Mouse (Mus musculus) heart, postnatal 0 days (tissue): ENCODE results near the gene Ppm1g. TPM values are rescaled to one million over a fixed set of nuclear protein-coding genes. Genes with fewer than 3 reads are reported as not detected.

Experiments
- ATAC-seq: fragments of 200-750 bp; cut with Nextera tagmentation; 2 replicates; pipeline ENCODE4 v1.8.0; 2017; ENCODE audit warnings: low read depth, moderate number of reproducible peaks, moderate library complexity; ENCODE audit not compliant: insufficient read depth
- DNase-seq: peaks from one replicate; pipeline ENCODE4 v3.0.0-alpha.2; 2016; ENCODE audit warnings: low spot score
- H3K27ac ChIP-seq: fragments of 300-500 bp; sonication (generic); 2 replicates; pipeline ENCODE4 v1.5.1; 2014; ENCODE audit warnings: low read depth, mild to moderate bottlenecking
- H3K27me3 ChIP-seq: fragments of 300-500 bp; sonication (generic); 2 replicates; pipeline ENCODE4 v1.6.1; 2014; ENCODE audit warnings: low read length, mixed read lengths; ENCODE audit not compliant: control insufficient read depth, insufficient read depth
- H3K36me3 ChIP-seq: fragments of 300-500 bp; sonication (generic); replicated peaks from 2 replicates; pipeline ENCODE4 v1.6.1; 2014; ENCODE audit warnings: low read length, mixed read lengths; ENCODE audit not compliant: control insufficient read depth, insufficient read depth
- H3K4me1 ChIP-seq: fragments of 300-500 bp; sonication (generic); 2 replicates; pipeline ENCODE4 v1.6.1; 2014; ENCODE audit warnings: antibody characterized with exemption; ENCODE audit not compliant: control insufficient read depth, insufficient read depth
- H3K4me2 ChIP-seq: fragments of 300-500 bp; sonication (generic); 2 replicates; pipeline ENCODE4 v1.6.1; 2014; ENCODE audit warnings: low read depth, mild to moderate bottlenecking, low read length, moderate library complexity
- H3K4me3 ChIP-seq: fragments of 300-500 bp; sonication (generic); 2 replicates; pipeline ENCODE4 v1.5.1; 2014; ENCODE audit warnings: low read depth, low read length
- H3K9ac ChIP-seq: fragments of 300-500 bp; sonication (generic); replicated peaks from 2 replicates; pipeline ENCODE4 v1.6.1; 2014; ENCODE audit warnings: low read depth, low read length, mixed read lengths
- H3K9me3 ChIP-seq: fragments of 300-500 bp; sonication (generic); replicated peaks from 2 replicates; pipeline ENCODE4 v1.6.1; 2016; ENCODE audit warnings: low read length; ENCODE audit not compliant: control insufficient read depth
- CTCF ChIP-seq: IDR thresholded peaks from 2 replicates; pipeline ENCODE4 v1.5.1; 2016; ENCODE audit warnings: antibody characterized with exemption, control low read depth, low read depth
- EP300 ChIP-seq: IDR thresholded peaks from 2 replicates; pipeline ENCODE4 v1.6.1; 2016; ENCODE audit warnings: antibody characterized with exemption, low read depth
- WGBS: fragments of 180-500 bp; shearing (Covaris S2); extraction: QIAGEN DNeasy Blood & Tissue Kit; methylation state at CpG from one replicate; pipeline ENCODE4 v1.1.7; 2014; 5-methylcytosine and 5-hydroxymethylcytosine counted together
- polyA plus RNA-seq: library from polyadenylated mRNA; unstranded; fragments of >200 nt; fragmentation: Nextera tagmentation; extraction: Ambion mirVana; gene quantifications from 2 replicates; pipeline ENCODE4 v1.2.1, GENCODE M21; 2015
- total RNA-seq: library from RNA; depleted of rRNA; stranded (reverse); fragments of >200 nt; gene quantifications from 2 replicates; pipeline ENCODE4 v1.2.3, GENCODE M21; 2014; ENCODE audit warnings: low replicate concordance

Ppm1g gene
- total and polyA plus RNA-seq, 2 experiments from 2014 or later = 51.7 to 68.0 TPM

DNA sequence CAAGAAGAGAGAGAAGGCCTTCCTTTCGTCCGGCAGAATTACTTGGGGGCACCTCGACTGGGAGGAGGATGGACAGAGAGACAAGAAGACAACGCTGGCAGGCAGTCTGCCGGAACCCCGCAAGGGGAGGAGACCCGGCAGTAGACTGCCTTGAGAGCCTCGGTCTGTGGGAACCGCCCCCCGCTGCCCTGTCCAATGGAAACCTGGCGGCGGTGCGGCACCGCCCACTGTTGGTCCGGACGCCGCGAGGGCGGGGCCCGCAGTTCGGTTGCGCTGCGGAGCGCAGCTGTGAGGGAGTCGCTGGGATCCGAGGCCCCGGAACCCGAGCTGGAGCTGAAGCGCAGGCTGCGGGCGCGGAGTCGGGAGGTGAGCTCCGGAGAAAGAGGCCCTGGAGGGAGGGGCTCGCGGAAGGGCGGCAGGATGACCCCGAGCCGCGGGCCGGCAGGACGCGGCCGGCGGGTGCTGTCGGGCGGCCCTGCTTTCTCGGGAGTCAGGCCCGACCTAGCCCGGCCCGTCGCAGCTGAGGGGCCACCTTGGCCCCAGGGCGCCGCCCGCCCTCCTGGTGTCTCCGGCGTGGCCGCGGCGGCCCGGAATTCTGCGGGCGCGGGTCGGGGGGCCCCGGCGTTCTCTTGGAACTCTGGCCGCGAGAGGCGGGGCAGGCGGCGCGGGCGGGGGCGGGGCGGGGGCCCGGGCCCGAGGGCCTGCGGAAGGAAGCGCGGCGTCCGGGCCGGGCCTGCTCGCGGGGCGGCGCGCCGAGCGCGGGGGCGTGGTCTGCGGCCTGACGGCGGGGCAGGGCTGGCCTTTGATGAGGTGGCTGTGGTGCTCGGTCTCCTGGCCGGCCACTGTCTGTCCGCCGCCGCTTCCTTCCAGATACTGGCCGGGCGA, 20.4 kb upstream of the Ppm1g start, which contains the start of the genes Nrbp1 and Gm9970:
Gene Nrbp1 (plus strand): TSS at position 228 of the 885 bp plus-strand sequence.
Gene Gm9970 (minus strand): TSS at position 596 of the 885 bp plus-strand sequence.
- peak within 1 kb of the TSS; percentile 81 for H3K4me3 ChIP-seq
- WGBS = under 1% methylated on average over 92 of the region's 103 CpGs

DNA sequence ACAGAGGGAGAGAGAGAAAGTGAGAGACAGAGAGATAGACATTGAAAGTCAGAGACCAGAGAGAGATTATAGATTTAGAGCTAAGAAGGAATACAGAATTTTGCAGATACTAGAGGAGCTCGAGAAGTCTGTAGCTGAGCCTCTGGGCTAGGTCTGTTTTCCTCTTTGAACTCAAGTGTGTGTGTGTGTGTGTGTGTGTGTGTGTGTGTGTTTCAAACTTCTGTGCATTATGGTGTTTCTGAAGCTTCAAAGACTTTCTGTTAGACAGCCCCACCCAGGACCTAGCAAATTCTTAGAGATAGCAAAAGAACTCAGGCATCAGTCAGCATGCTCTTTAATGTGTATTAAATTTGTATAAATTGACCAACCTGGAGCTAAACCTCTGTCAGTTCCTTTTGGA, 6.2 kb upstream of the Ppm1g start:
- 44% methylated on average over 1 of the region's 1 CpGs for WGBS
- Histone ChIP-seq H3K27me3 (no peaks in the 10 kb centered on the region), H3K27ac (no peak overlapping the region), H3K4me3 (no peak overlapping the region), H3K4me1 (no peaks in the 10 kb centered on the region), H3K36me3 (no peaks in the 10 kb centered on the region), H3K4me2 (no peak overlapping the region), H3K9ac (no peak overlapping the region), H3K9me3 (no peaks in the 10 kb centered on the region)
- TF ChIP-seq EP300 (no peak), CTCF (no peak)
- ATAC-seq (no peak), DNase-seq (no peak)

More for the DNA sequence above, 20.4 kb upstream of the Ppm1g start, which contains the start of the genes Nrbp1 and Gm9970:
- DNase-seq (peak; percentile 94), ATAC-seq (peak; percentile 98)
- H3K4me2 ChIP-seq = peak within 1 kb of the TSS; percentile 81
- H3K27ac ChIP-seq = peak within 1 kb of the TSS; percentile 97
- peak within 1 kb of the TSS; percentile 92 for H3K9ac ChIP-seq
- H3K4me1 ChIP-seq = peaks cover 6% of the 10 kb centered on the region
- peaks cover 23% of the 10 kb centered on the region for H3K36me3 ChIP-seq
- TF ChIP-seq CTCF = no peak
- TF ChIP-seq EP300 = no peak
- no peaks in the 10 kb centered on the region for H3K9me3 ChIP-seq
- no peaks in the 10 kb centered on the region for H3K27me3 ChIP-seq

DNA sequence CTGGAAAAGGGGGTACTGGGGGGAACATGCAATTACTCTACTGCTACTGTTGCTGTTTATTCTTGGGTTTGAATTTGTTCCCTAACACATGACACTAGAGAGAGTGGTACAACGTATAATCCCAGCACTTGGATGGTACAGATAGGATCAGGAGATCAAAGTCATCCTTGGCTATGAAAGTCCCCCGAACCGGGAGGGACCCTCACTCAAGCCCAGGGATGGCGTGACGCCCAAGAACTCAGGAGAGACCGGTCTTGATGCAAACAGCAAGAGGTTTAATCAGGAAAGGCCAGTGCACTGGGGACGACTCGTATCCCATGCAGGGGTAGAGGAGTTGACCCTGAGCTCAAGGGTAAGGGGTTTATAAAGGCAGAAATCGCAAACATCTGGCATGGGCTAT, 2.2 kb upstream of the Ppm1g start:
- no peak for ATAC-seq
- Histone ChIP-seq H3K4me3 (no peak overlapping the region), H3K9me3 (no peaks in the 10 kb centered on the region), H3K4me2 (no peak overlapping the region), H3K9ac (no peak overlapping the region), H3K36me3 (no peaks in the 10 kb centered on the region), H3K27ac (no peak overlapping the region), H3K27me3 (no peaks in the 10 kb centered on the region), H3K4me1 (no peaks in the 10 kb centered on the region)
- 93% methylated on average over 9 of the region's 9 CpGs for WGBS
- no peak for TF ChIP-seq EP300
- TF ChIP-seq CTCF = no peak
- no peak for DNase-seq

DNA sequence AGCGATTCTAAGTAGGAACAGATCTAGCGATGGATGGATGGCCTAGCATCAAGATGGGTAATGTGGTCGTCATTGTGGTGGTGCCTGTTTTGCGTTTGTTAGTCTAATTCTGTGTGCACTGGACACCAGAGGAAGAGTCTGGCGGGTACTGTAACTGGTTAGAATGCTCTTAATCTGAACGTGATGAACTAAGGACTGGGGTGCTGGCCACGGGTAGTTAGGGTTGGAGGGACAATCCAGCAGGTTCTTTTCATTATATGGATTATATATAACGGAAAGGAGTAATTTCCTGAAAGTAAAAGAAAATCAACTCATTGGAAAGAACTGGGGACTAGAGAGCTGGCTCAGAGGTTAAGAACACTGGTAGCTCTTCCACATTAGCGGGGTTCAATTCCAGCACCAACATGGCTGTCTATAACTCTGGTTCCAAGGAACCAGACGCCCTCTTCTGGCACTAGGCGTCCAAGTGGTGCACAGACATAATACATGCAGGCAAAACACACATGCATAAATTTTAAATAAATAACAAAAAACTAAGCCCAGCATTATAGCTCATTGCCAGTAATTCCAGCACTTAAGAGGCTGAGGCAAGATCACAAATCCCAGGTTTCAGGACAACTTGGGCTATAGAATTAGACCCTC, 938 bp upstream of the Ppm1g start:
- Histone ChIP-seq H3K9ac (peak overlapping the region; percentile 81), H3K27me3 (no peaks in the 10 kb centered on the region), H3K4me2 (peak overlapping the region; percentile 94), H3K9me3 (no peaks in the 10 kb centered on the region), H3K27ac (peak overlapping the region; percentile 93), H3K4me1 (no peaks in the 10 kb centered on the region), H3K4me3 (peak overlapping the region; percentile 96), H3K36me3 (no peaks in the 10 kb centered on the region)
- TF ChIP-seq CTCF (peak; percentile 33), EP300 (no peak)
- WGBS = 20% methylated on average over 11 of the region's 11 CpGs
- no peak for DNase-seq
- ATAC-seq = no peak

DNA sequence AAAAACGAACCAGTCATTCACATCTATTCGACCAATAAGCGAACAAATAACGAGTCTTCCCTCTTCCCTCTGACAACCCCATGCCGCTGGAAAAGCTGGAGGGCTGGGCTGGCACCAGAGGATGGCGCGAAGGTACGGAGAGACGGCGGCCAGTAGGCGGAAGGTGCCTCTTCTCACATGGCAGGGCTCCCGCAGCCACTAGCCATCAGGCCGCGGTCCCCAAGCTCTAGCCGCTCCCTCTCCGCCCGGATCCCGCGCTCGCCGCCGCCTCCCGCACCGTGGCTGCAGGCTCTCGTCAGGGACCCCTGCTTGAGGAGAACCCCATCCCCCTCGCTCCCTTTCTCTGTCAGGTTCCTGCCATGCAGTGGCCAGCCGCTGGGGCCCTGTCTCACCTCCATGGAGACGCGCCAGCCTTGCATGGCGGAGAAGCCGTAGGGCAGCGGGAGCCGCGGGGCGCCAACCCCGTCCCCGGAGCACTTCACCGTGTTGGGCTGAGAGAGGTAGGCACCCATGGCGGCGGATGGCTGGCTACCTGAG, 508 bp downstream of the Ppm1g start:
- no peaks in the 10 kb centered on the region for H3K4me1 ChIP-seq
- no peaks in the 10 kb centered on the region for H3K9me3 ChIP-seq
- H3K27me3 ChIP-seq = no peaks in the 10 kb centered on the region
- peak overlapping the region; percentile 81 for H3K9ac ChIP-seq
- H3K4me2 ChIP-seq = peak overlapping the region; percentile 94
- peak; percentile 60 for ATAC-seq
- TF ChIP-seq EP300 (no peak), CTCF (no peak)
- DNase-seq = peak; percentile 24
- peak overlapping the region; percentile 96 for H3K4me3 ChIP-seq
- WGBS = 0% methylated on average over 40 of the region's 40 CpGs
- H3K36me3 ChIP-seq = no peaks in the 10 kb centered on the region
- H3K27ac ChIP-seq = peak overlapping the region; percentile 93
